Mouse (Mus musculus): ENCODE measurements around the gene Sh3rf1. TPM values are rescaled to one million over a fixed set of nuclear protein-coding genes. Genes with fewer than 3 reads are reported as not detected.

The Sh3rf1 gene
- 1 to 10 TPM; 7.4 to 8.0 TPM for polyA plus RNA-seq (2017; shearing (Covaris generic))

DNA sequence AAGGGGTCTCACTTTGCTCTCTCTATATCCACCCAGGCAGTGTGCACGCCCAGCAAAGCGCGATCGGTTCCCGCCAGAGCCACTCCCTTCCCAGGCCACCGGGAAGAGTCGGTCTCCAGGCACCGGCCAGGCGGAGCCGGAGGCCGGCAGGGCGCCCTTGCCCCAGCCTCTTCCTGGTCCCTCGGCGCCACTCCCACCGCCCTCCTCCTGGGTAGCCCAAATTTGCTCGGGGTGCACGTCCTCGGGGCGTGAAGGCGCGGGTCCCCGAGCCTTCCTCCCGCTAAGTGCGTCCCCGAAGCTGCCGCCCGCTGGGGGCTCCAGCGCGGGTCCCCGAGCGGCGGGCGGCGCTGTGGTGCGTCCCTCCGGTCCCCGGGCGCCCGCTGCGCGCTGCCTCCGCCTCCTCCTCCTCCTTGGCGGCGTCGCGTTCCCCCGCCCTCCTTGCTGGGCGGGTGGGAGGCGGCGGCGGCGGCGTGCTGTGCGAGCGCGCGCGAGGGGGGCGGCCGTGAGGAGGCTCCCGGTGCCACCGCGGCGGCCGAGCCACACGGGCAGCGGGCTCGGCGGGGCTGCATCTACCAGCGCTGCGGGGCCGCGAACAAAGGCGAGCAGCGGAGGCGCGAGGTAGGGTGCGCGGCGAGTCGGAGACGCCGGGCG lies at the start of gene Sh3rf1:
TSS of gene Sh3rf1 (plus strand) at position 144 of the 651 bp plus-strand sequence.
- peak; percentile 91 for ATAC-seq

DNA sequence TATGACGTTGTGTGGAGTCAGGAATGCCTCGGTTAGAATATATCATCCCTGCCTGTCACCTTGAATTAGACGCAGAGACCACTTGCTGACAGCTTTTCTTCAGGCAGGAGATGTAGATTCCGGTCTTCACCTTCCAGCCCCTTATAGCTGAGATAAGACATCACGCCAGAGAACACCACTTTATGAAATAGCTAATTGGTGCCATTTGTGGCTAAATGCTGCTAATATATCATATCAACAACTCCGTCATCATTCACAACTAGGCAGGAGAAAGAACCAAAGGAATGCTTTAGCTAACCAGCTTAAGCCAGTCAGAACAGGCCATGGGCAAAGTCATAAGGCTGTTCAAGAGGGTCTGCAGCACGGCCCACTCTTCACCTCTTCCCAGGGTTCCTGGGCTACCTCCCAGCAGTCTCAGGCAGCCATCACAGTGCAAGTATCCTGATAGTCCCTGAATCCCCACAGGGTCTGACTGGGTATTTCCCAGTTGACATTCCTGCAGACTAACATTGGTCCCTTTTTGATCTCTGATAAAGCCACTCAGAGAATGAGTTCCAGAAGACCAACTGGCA lies 49.7 kb upstream of the Sh3rf1 start:
- ATAC-seq = no peak

DNA sequence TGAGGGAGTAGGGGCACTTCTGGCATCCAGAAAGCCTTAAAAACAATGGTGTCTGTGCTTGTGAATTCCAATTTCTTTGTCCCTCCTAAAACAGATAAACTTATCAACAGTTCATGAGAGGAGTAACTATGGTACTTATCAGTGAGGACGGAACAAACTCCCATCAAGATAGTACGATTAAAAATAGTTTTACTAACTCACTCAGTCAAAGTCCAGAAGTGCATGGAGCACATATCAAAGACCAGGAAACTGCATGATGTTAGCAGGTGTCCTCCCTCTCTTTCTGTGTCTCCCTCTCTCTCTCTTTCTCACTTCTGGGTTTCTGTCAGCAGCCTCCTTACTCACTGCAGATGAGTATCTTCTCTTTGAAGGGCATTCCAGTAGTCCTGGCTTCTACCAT lies 47.8 kb upstream of the Sh3rf1 start:
- ATAC-seq = no peak

DNA sequence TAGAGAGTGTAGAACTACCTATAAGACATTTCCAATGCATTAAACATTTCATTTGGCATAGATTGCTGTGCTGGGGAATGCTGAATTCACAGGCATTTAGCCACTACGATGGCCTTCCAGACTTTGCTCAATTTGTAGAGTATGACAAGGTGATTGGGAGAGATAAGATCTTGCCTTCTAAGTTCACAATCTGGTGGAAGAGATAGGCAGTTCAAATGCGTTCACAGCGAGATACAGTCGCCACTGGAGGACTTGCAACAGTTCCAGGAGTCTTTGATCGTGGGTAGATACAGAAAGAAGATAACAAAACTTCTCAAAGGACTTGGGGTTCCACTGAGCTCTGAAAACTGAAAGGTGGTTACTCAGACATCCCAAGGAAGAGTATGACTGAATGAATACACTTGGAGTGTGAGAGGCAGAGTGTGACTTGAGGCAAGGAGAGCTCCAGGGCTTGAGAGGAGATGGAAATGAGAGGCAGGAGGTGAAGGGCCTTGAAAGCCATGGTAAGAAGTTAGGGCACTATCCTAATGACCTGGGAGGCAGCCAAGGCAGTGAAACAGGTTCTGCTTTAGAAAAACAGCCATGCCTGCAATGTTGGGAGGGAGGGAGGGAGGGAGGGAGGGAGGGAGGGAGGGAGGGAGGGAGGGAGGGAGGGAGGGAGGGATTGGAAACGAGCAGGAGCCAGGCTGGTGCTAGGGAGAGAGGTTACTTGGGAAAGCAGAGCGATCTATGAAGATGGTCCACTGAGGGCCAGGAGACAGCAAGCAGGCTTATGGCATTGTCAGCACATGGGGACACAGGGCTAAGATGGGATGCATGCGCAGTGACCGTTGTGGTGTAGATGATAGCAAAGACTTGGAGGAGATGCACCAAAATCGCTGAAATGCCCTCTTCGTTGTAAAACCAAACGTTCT lies 45.7 kb upstream of the Sh3rf1 start:
- no peak for ATAC-seq

DNA sequence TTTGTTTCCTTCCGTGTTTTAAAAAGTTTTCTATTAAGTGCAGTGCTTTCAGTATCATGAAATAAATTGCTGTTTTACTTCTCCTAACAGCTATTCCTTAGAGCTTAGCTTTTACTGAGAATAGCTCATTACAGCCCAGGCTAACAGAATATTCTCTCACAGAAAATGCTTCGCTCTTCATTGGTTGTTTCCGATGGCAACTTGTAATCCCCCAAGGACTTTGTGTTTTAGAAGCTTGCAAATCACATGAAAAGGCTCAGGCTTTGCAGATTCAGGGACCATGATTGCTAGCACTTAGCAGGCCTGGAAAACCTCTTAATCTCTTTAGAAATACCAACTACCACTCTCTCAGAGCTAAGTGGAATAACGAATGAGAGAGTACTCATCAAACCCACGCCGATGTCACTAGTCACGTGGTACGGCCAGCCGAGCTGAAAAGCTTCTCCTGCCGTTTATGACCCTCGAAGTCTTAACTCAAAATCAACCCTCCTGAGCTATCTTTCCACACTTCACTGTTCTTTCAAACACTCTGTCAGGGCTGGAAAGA lies 45.0 kb upstream of the Sh3rf1 start:
- no peak for ATAC-seq

DNA sequence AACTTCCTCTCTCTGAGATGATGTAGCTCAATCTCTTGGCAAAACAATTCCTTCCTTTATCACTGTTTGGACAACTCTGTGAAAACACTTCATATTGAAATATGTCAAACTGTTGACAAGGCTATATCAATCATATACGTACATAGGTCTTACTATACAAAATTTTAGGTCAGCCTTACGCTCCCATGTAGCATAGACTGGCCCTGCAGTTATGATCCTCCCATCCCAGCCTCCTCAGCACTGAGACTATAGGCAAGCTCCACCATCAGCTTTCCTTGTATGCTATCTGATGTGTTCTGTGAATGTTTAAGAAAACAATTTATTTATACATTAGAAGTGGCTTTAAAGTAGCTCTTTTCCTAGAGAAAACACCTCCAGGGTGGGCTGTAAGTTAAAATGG lies 42.1 kb upstream of the Sh3rf1 start:
- no peak for ATAC-seq

DNA sequence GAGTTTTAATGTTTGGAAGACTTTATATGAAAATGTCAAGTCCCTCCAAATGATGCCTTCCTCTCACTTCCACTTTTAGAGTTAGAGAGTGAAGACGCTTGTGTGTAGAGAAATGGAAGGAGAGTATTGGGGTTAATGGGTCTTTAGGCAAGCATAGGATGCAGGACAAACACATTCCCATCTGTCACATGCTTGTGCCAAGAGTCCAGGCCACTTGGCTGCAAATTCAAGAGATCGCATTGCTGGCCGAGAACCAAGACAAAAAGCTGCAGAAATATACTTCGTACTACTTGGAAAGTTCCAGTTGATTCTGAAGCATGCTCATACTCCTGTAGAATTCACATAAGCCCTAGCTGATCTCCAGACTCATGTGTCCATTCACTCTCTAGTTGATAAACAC lies 41.7 kb upstream of the Sh3rf1 start:
- no peak for ATAC-seq

DNA sequence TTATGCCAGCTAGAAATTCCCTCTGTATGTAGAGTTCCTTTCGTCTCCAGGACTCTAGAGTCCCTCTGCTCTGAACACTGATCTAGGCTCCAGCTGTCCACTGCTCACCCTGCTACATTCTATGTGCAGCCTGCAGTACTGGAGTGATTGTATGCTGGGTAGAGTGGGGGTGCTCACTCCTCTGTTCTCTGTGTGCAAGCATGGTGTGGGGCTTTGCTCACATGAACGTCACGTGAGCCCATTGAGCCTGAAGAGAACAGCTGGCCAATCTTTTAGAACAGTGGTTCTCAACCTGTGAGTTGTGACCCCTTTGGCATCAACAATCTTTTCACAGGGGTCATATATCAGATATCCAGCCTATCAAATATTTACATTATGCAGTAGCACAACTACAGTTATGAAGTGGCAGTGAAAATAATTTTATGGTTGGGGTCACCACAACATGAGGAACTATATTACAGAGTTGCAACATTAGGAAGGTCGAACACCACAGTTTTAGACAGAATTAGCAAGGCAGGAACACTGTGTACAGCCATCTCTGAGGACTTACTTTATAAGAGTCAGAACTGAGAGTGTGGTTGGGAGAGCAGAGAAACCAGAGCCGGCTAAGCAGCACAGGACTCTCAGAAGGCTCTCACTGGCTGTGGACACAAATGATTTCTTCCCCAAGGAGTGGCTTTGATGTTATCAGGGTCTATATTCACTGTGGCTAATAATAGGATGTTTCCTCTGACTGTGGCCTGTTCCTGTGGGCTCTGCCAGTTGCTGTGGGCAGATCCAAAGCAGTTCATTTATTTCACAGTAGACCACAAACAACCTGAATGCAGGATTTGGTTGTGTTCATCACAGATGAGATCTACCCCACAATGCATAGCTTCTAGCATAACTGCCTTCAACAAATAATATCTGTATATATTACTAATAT lies 38.1 kb upstream of the Sh3rf1 start:
- no peak for ATAC-seq

DNA sequence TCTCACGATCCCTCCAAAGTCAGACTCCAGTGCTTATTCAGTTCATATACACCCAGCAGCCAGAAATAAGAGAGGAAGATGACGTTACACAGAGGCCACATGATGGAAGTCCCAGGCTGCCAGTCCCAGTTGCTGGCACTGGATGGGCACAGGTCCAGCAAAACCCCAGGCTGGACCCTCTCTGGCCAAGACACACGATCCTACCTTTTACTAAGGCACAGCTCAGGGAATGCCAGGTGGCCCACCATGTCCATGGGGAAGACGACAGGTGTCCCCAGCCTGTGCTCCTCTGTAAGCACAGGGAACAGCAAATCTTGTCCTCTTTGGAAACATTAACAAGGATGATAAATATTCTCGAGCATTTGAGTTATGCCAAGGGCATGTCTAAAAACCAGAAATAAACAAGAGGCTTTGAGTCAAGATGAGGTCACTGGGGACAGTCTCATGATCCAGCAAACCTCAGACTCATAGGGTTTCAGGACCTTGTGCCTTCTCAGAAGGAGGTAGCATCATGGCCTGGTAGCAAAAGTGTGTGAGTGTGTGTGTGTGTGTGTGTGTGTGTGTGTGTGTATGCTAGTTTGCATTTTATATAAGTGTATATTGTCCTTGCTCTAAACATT lies 29.3 kb upstream of the Sh3rf1 start:
- no peak for ATAC-seq

DNA sequence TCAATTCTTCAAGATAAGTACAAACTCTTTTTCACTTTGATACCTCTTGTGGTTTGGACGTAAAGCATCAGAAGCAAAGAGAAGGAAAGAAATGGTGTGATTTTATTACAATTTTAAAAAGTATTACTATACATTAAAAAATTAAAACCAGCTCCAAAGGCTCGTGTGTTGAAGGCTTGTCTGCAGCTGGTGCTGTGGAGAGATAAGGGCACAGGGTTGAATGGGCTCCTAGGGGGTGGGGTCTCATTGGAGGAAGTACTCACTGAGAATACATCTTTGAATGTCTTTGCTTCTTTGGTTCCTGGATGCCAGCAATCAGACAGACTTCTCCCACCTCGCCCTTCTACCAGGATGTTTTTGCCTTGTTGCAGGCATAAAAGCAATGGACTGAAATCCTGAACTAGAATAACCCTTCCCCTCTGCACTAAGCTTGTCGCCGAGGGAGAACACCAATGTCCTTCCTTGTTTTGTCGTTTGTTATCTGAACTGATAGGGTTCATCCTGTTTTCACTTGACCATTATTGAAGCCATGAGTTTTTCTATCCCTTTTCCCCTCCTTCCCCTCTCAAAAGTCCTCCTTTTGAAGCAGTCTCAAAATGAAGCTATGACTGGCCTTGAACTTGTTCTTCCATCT lies 23.3 kb upstream of the Sh3rf1 start:
- no peak for ATAC-seq

DNA sequence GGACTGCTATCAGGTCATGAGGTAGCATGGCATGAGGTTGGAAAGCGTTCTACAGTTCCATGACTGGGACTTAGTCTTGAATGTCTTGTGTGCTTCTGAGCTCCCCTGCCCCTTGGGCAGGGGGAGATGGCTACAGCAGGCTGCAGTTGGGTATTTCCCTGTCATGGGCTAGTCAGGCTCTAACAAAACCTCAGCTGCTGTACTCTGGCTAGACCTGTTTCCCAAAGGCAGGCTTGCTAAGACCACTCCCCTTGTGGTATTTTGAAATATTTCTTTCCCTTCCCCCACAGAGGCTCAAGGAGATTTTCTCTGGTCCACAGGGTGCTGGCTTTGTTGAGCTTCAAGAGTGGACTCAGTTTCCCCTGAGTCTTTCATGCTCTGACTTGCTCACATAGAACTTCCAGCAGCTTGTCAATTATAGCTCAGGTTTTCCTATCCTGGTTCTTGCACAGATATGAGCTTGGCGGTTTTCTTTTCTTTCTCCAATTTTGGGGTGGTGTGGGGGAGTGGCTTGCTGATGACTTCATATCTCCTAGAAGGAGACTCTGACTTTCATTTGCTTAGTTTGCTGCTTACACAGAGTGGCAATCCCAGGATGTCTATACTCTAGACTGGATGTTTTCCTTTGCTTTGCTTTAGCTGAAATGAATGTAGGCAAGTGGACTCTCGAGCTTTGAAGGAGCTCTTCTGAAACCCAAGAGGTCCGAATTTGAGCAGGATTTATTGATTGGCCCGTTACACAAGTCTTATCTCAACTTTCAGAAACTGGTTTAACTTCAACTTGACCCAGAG lies 20.4 kb upstream of the Sh3rf1 start:
- ATAC-seq = no peak

DNA sequence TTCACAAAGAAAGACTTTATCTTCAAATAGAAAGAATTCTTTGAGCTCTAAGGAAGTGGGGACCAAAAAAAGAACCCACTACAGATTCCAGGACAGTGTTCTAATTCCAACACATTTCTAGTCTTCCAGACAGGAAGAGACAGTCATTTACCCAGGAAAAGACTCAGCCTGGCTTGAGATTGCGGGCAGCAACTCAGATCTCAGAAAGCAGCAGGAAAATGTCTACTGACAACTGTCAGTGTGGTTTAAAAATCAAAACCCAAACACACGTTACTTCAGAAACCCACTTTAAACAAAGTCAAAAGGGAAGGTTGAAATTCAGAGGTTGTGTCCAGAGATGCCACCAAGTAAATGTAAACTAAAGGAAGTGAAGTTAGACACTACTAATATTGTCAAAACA lies 16.8 kb upstream of the Sh3rf1 start:
- ATAC-seq = no peak

DNA sequence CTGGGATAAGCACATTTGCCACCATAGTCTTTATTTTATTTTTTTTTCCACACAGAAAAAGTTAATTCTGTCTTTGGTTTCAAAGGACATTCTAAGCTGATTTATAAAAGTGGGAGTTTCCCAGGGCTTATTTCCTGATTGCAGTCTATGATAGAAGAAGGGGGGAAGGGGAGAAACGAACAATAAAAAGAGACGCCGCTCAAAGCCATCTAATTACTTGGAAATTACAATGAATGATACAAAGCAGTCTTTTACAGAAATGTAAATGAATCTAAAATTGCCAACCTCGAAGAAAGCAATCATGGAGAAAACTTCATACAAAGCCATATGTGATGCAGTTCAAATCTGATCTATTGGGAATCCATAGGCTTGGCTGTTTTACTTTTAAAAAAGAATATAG lies 16.0 kb upstream of the Sh3rf1 start:
- no peak for ATAC-seq

DNA sequence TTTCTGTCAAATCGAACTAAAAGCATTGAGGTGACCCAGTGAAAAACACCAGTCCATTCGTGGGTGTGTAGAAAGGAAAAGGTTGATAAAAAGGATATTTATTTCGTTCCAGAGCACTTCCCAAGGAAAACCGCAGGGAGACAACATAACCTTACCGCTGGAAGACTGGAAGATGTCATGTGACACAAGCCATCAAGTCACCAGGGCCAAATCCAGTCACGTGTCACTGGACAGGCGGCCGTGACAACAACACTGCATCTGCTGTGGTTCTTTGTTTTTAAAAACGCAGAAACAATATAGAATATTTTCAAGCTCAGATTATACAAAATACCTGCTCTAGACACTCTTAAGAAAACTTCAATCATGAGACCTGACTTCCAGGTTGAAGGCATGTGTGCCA lies 15.0 kb upstream of the Sh3rf1 start:
- ATAC-seq = no peak

DNA sequence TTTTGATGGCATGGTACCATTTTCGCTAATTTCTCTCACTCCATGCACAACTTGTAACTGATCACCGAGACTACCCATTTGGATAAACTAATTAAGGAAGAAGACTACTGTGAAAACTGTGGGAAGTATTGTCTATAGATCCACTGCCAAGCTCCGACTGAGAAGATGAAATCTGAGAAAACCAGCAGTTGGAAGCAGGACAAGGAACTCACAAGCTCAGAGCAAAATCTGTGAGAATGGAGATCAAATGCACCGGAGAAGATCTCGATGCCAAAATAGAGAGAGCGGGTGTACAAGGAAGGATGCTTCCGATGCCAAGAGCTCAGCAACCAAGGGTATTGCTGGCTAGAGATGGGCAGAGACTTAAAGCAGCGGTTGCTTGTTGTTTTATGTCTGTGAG lies 12.8 kb upstream of the Sh3rf1 start:
- no peak for ATAC-seq

DNA sequence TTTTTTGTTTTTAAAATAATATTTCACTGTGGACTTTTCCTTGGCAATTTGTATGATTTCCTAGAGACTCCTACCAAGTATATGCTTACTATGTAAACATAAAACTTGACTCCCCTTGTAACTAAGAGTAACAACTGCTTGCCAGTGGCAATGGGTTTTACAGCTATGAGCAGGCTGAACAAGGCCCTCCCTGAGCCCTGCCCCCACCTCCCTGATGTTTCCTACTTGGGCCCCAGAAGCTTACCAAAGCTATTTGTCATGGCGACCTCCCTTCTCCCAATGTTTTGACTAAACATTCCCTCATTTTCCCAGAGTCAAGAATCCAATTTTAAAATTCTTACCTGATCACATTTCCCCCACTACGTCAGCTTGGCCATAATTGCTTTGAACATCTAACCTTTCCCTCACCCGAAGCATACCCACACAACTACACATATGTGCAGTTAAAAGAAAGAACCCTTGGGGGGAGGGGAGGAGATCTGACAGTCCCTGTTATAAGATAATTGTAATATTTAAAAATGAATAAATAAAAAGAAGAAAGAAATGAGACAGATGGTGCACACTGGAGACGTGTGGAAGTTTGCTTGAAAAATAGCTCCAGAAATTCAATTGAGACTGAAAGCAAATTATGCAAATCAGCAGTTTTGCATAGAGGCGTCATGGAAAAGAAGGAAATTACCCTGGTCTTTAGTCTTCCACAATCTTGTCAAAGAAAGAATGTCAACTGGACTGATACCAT lies 8.4 kb upstream of the Sh3rf1 start:
- ATAC-seq = no peak

DNA sequence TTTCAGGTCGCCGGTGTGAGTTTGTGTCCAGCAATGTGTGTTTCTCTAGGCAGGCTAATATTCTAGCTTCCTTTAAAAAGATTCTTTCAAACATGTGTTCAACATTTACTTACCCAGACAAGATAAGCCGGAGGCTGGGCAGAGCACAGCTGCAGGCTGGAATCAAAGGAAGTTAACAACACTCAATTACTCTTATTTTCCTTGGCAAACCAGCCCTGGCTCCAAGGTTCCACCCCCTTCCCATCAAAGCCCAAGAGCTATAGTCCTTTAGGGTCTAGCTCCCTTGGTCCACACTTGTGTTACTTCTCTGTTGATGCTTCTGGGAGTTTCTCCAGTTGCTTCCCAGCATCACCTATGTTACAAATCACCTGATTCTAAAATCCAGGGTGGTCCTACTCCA lies 6.7 kb upstream of the Sh3rf1 start:
- no peak for ATAC-seq

DNA sequence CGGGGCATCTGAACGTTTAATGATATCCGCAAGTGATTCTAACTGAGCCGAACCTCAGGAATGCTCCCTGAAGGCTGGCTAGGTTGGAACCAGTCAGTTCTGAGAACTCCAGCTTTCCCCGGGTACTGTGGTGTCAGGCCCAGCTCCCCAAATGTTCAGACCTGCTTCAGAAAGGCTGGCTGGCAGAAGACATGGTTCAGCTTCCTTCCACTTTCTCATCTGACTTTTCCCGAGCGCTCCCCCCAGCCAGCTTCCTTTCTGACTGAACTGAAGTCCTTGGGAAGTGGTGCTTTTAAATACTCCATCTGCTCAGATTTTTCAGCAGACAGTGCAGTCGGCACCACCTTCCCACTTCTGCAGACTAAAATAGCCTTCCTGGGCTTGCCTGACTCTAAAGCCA lies 6.2 kb upstream of the Sh3rf1 start:
- no peak for ATAC-seq

DNA sequence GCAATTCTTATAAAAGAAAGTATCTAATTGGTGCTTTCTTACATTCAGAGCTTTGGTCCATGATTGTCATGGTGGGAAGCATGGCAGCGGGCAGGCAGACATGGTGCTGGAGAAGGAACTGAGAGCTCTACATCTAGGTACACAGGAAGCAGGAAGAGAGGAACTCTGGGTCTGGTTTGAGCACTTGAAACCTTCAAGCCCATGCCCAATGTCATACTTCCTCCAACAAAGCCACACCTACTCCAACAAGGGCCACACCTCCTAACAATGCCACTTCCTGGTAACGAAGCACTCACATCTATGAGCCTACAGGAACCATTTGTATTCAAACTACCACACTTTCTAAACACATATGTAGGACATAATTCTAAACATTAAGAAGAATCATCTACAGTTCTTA lies 5.2 kb upstream of the Sh3rf1 start:
- ATAC-seq = peak; percentile 36

DNA sequence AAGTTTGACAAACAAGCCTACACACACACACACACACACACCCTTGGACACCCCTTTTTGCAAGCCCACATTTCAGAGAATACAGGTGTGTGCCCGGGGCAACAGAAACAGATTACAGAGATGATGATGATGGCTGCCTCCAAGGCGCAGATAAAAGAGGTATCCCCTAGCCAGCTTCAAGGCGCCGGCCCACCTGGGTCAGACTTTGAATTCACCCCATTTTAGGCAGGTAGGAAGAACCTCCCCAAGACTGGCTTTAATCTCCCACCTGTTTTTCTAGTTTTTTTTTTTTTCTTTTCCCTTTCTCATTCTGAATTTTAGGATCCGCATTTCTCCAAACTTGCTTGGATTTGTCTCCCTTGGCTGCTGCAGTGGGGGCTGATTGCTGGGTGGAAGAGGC lies 389 bp upstream of the Sh3rf1 start:
- no peak for ATAC-seq
